Mouse (Mus musculus) hindbrain, embryonic 12.5 days (tissue): ENCODE measurements around the gene Olfr558. TPM values are rescaled to one million over a fixed set of nuclear protein-coding genes. Genes with fewer than 3 reads are reported as not detected.

Source experiments
- ATAC-seq: fragments of 200-750 bp; cut with Nextera tagmentation; 2 replicates; pipeline ENCODE4 v1.8.0; 2017; ENCODE audit warnings: moderate TSS enrichment; ENCODE audit not compliant: low FRiP score
- H3K27ac ChIP-seq: fragments of 300-500 bp; sonication (generic); 2 replicates; pipeline ENCODE4 v1.5.1; 2016; ENCODE audit warnings: mild to moderate bottlenecking
- H3K27me3 ChIP-seq: fragments of 300-500 bp; sonication (generic); 2 replicates; pipeline ENCODE4 v1.6.1; 2016; ENCODE audit warnings: mild to moderate bottlenecking
- H3K36me3 ChIP-seq: fragments of 300-500 bp; sonication (generic); 2 replicates; pipeline ENCODE4 v1.6.1; 2016; ENCODE audit warnings: mild to moderate bottlenecking
- H3K4me1 ChIP-seq: fragments of 300-500 bp; sonication (generic); 2 replicates; pipeline ENCODE4 v1.6.1; 2016
- H3K4me2 ChIP-seq: fragments of 300-500 bp; sonication (generic); replicated peaks from 2 replicates; pipeline ENCODE4 v1.6.1; 2016; ENCODE audit warnings: mild to moderate bottlenecking
- H3K4me3 ChIP-seq: fragments of 300-500 bp; sonication (generic); 2 replicates; pipeline ENCODE4 v1.5.1; 2016; ENCODE audit warnings: mild to moderate bottlenecking
- H3K9ac ChIP-seq: fragments of 300-500 bp; sonication (generic); 2 replicates; pipeline ENCODE4 v1.6.1; 2016; ENCODE audit warnings: mild to moderate bottlenecking, moderate library complexity
- H3K9me3 ChIP-seq: fragments of 300-500 bp; sonication (generic); replicated peaks from 2 replicates; pipeline ENCODE4 v1.6.1; 2016; ENCODE audit warnings: mild to moderate bottlenecking
- WGBS: fragments of 180-500 bp; shearing (Covaris S2); methylation state at CpG from one replicate; pipeline ENCODE4 v1.1.7; 2016; 5-methylcytosine and 5-hydroxymethylcytosine counted together
- polyA plus RNA-seq: library from polyadenylated mRNA; unstranded; fragments of >200 nt; fragmentation: Nextera tagmentation; extraction: Ambion mirVana; gene quantifications from 2 replicates; pipeline ENCODE4 v1.2.1, GENCODE M21; 2016

Gene Olfr558
- polyA plus RNA-seq, 1 experiment from 2014 or later, result 0.18 TPM

DNA sequence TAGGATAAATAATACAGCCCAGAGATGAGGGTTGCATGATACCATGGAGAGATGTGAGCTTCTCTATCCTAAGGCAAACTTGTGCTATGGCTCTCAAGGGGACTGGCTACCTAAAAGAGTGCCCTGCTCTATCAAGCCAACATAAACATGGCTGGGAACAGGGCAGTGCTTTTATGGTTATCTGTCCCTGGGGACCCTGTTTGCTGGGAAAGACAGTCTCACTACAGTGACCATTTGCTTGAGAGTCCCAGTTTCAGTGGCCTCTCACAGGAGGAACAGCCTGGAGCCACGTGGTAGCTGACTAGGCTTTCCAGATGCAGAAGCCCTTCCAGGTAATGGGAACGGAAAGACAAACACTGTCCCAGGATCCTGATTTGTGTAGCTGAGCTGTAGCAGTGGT lies 35.7 kb downstream of the Olfr558 start:
- no peaks in the 10 kb centered on the region for H3K9me3 ChIP-seq
- no peak overlapping the region for H3K27ac ChIP-seq
- H3K27me3 ChIP-seq, result no peaks in the 10 kb centered on the region
- no peaks in the 10 kb centered on the region for H3K36me3 ChIP-seq
- no peak overlapping the region for H3K9ac ChIP-seq
- H3K4me2 ChIP-seq, result no peak overlapping the region
- no peak for ATAC-seq
- H3K4me1 ChIP-seq, result no peaks in the 10 kb centered on the region
- H3K4me3 ChIP-seq, result no peak overlapping the region
- WGBS, result 79% methylated on average over 2 of the region's 2 CpGs

GRCm38 (mm10) chr7:102752086-102752485 lies 50.1 kb downstream of the Olfr558 start:
- 15% methylated on average over 1 of the region's 1 CpGs for WGBS
- H3K4me2 ChIP-seq, result no peak overlapping the region
- ATAC-seq, result no peak
- no peak overlapping the region for H3K27ac ChIP-seq
- no peak overlapping the region for H3K9ac ChIP-seq
- no peaks in the 10 kb centered on the region for H3K27me3 ChIP-seq
- H3K9me3 ChIP-seq, result no peaks in the 10 kb centered on the region
- no peaks in the 10 kb centered on the region for H3K36me3 ChIP-seq
- no peaks in the 10 kb centered on the region for H3K4me1 ChIP-seq
- no peak overlapping the region for H3K4me3 ChIP-seq

- ATAC-seq, result no peak
Observed at GRCm38 (mm10) chr7:102759266-102759665, 57.3 kb downstream of the Olfr558 start, which contains the start of the genes Olfr560 and Olfr78. TSS of gene Olfr560 (minus strand) at chr7:102759366. TSS of gene Olfr78 (minus strand) at chr7:102759471.

More at GRCm38 (mm10) chr7:102759266-102759665, 57.3 kb downstream of the Olfr558 start, which contains the start of the genes Olfr560 and Olfr78:
- H3K36me3 ChIP-seq, result no peaks in the 10 kb centered on the region
- no peak within 1 kb of the TSS for H3K27ac ChIP-seq
- H3K4me1 ChIP-seq, result no peaks in the 10 kb centered on the region
- H3K4me3 ChIP-seq, result no peak within 1 kb of the TSS
- H3K9ac ChIP-seq, result no peak within 1 kb of the TSS
- no peak within 1 kb of the TSS for H3K4me2 ChIP-seq
- 74% methylated on average over 4 of the region's 4 CpGs for WGBS
- no peaks in the 10 kb centered on the region for H3K9me3 ChIP-seq
- no peaks in the 10 kb centered on the region for H3K27me3 ChIP-seq

Other genes with a start within 250 kb of the Olfr558 start
- gene Olfr543, start 220.5 kb upstream of the Olfr558 start, polyA plus RNA-seq, result 0.31 and 0.55 TPM in 2 replicates
- 0.15 and 0.20 TPM in 2 replicates for gene Olfr544, start 213.9 kb upstream of the Olfr558 start, polyA plus RNA-seq
- 0.17 and 0.22 TPM in 2 replicates for gene Olfr545, start 202.6 kb upstream of the Olfr558 start, polyA plus RNA-seq
- not detected in 2 replicates for gene Olfr547, start 167.5 kb upstream of the Olfr558 start, polyA plus RNA-seq
- gene Olfr548-ps1, start 161.3 kb upstream of the Olfr558 start, polyA plus RNA-seq, result not detected in 2 replicates
- gene Olfr549, start 152.3 kb upstream of the Olfr558 start, polyA plus RNA-seq, result not detected in 2 replicates
- 0.26 and 0.41 TPM in 2 replicates for gene Trim21, start 136.7 kb upstream of the Olfr558 start, polyA plus RNA-seq
- gene Olfr550, start 130.8 kb upstream of the Olfr558 start, polyA plus RNA-seq, result not detected in 2 replicates
- not detected in 2 replicates for gene Olfr551, start 110.3 kb upstream of the Olfr558 start, polyA plus RNA-seq
- gene Olfr552, start 104.4 kb upstream of the Olfr558 start, polyA plus RNA-seq, result not detected in 2 replicates
- not detected in 2 replicates for gene Olfr553, start 84.0 kb upstream of the Olfr558 start, polyA plus RNA-seq
- not detected in 2 replicates for gene Olfr554, start 63.8 kb upstream of the Olfr558 start, polyA plus RNA-seq
- not detected in 2 replicates for gene Olfr555, start 43.4 kb upstream of the Olfr558 start, polyA plus RNA-seq
- not detected in 2 replicates for gene Olfr556, start 37.3 kb upstream of the Olfr558 start, polyA plus RNA-seq
- 9.6 and 12.5 TPM in 2 replicates for gene Trim68, start 14.9 kb upstream of the Olfr558 start, polyA plus RNA-seq
- gene Olfr557, start 6.3 kb upstream of the Olfr558 start, polyA plus RNA-seq, result not detected in 2 replicates
- not detected in 2 replicates for gene Olfr33, start 16.9 kb downstream of the Olfr558 start, polyA plus RNA-seq
- gene Olfr559, start 25.3 kb downstream of the Olfr558 start, polyA plus RNA-seq, result not detected in 2 replicates
- gene Olfr560, start 57.2 kb downstream of the Olfr558 start, polyA plus RNA-seq, result not detected in 2 replicates
- gene Olfr78, start 57.3 kb downstream of the Olfr558 start, polyA plus RNA-seq, result 0.10 and 0.13 TPM in 2 replicates
- not detected in 2 replicates for gene Olfr561, start 69.0 kb downstream of the Olfr558 start, polyA plus RNA-seq
- not detected in 2 replicates for gene Olfr564, start 101.3 kb downstream of the Olfr558 start, polyA plus RNA-seq
- gene Olfr566, start 156.6 kb downstream of the Olfr558 start, polyA plus RNA-seq, result not detected in 2 replicates
- not detected in 2 replicates for gene Olfr568, start 174.9 kb downstream of the Olfr558 start, polyA plus RNA-seq
- gene Olfr569, start 188.7 kb downstream of the Olfr558 start, polyA plus RNA-seq, result not detected in 2 replicates
- not detected in 2 replicates for gene Olfr570, start 192.4 kb downstream of the Olfr558 start, polyA plus RNA-seq
- gene Olfr571, start 215.3 kb downstream of the Olfr558 start, polyA plus RNA-seq, result not detected in 2 replicates
- not detected in 2 replicates for gene Olfr572, start 222.2 kb downstream of the Olfr558 start, polyA plus RNA-seq
- gene Olfr573-ps1, start 240.4 kb downstream of the Olfr558 start, polyA plus RNA-seq, result not detected in 2 replicates
- not detected in 2 replicates for gene Olfr574, start 246.3 kb downstream of the Olfr558 start, polyA plus RNA-seq